Mouse (Mus musculus): ENCODE results near the gene Dgki. TPM values are rescaled to one million over a fixed set of nuclear protein-coding genes. Genes with fewer than 3 reads are reported as not detected.

The Dgki gene
- polyA plus RNA-seq, 1 experiment from 2014 or later: 7.0 TPM

GRCm38 (mm10) chr6:37072401-37073016 lies 227.5 kb downstream of the Dgki start:
- Histone ChIP-seq H3K9me3 (no peaks in the 10 kb centered on the region), H3K4me1 (replicated peaks) (no peaks in the 10 kb centered on the region), H3K4me3 (no peak overlapping the region), H3K27ac (replicated peaks) (no peak overlapping the region), H3K9ac (no peak overlapping the region), H3K27me3 (no peaks in the 10 kb centered on the region), H3K36me3 (no peaks in the 10 kb centered on the region), H3K4me2 (no peak overlapping the region)
- no peak for ATAC-seq (ENCODE audit: low FRiP score, low read depth)
- WGBS: 80% methylated on average over 9 of the region's 9 CpGs

GRCm38 (mm10) chr6:37069836-37070600 lies 230.0 kb downstream of the Dgki start:
- H3K9ac ChIP-seq: no peak overlapping the region
- no peaks in the 10 kb centered on the region for H3K9me3 ChIP-seq
- no peaks in the 10 kb centered on the region for H3K36me3 ChIP-seq
- no peaks in the 10 kb centered on the region for H3K27me3 ChIP-seq
- WGBS: 72% methylated on average over 14 of the region's 14 CpGs
- ATAC-seq (ENCODE audit: low FRiP score, low read depth): no peak
- no peak overlapping the region for H3K4me2 ChIP-seq
- no peak overlapping the region for H3K4me3 ChIP-seq
- no peak overlapping the region for H3K27ac ChIP-seq (replicated peaks)
- no peaks in the 10 kb centered on the region for H3K4me1 ChIP-seq (replicated peaks)

GRCm38 (mm10) chr6:37068737-37069136 lies 231.2 kb downstream of the Dgki start:
- Histone ChIP-seq H3K27ac (replicated peaks) (no peak overlapping the region), H3K9ac (no peak overlapping the region), H3K4me1 (replicated peaks) (0 out of 2 replicates have a peak, but pooled peaks cover 3% of the 10 kb centered on the region), H3K27me3 (no peaks in the 10 kb centered on the region), H3K4me2 (no peak overlapping the region), H3K9me3 (no peaks in the 10 kb centered on the region), H3K4me3 (no peak overlapping the region), H3K36me3 (no peaks in the 10 kb centered on the region)
- ATAC-seq (ENCODE audit: low FRiP score, low read depth): no peak
- WGBS: 82% methylated on average over 6 of the region's 6 CpGs

GRCm38 (mm10) chr6:37067357-37067756 lies 232.6 kb downstream of the Dgki start:
- 34% methylated on average over 1 of the region's 1 CpGs for whole genome bisulfite sequencing
- no peak for ATAC-seq (ENCODE audit: low FRiP score, low read depth)
- Histone ChIP-seq H3K36me3 (0 out of 2 replicates have a peak, but pooled peaks cover 4% of the 10 kb centered on the region), H3K4me2 (no peak overlapping the region), H3K27me3 (no peaks in the 10 kb centered on the region), H3K27ac (replicated peaks) (no peak overlapping the region), H3K4me3 (no peak overlapping the region), H3K9ac (no peak overlapping the region), H3K4me1 (replicated peaks) (0 out of 2 replicates have a peak, but pooled peaks cover 3% of the 10 kb centered on the region), H3K9me3 (no peaks in the 10 kb centered on the region)

DNA sequence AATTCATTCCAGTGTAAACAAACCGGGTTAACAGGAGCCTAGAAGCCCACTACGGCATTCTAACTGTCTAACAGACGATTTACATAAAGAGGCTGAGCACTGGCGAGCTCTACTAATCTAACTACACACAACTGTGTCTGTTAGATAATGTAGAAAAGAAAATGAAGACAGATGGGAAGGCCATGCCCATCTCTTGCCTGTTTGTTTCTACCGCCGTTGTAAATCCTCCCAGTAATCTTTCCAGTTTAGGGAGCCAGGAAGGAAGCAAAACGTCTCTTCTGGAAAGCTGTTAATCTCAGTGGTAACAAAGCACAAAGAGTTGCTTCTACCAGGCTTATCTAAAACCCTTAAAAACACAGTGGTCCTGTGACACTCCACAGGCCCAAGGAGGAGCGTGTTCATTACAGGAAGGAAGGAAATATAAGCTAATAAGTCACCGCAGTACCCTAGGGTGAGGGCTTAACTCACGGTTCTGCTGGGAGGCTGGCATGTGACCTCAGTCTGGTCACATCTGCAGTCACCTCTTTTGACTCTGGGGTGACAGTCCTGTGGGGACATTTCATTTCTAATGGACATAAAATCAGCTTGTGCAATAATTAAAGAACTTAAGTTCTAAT lies 235.7 kb downstream of the Dgki start:
- H3K36me3 ChIP-seq: 0 out of 2 replicates have a peak, but pooled peaks cover 4% of the 10 kb centered on the region
- H3K27ac ChIP-seq (replicated peaks): no peak overlapping the region
- H3K4me1 ChIP-seq (replicated peaks): 0 out of 2 replicates have a peak, but pooled peaks cover 3% of the 10 kb centered on the region
- no peak overlapping the region for H3K4me3 ChIP-seq
- 56% methylated on average over 10 of the region's 10 CpGs for WGBS
- ATAC-seq (ENCODE audit: low FRiP score, low read depth): no peak
- no peak overlapping the region for H3K9ac ChIP-seq
- H3K4me2 ChIP-seq: no peak overlapping the region
- H3K9me3 ChIP-seq: no peaks in the 10 kb centered on the region
- no peaks in the 10 kb centered on the region for H3K27me3 ChIP-seq

DNA sequence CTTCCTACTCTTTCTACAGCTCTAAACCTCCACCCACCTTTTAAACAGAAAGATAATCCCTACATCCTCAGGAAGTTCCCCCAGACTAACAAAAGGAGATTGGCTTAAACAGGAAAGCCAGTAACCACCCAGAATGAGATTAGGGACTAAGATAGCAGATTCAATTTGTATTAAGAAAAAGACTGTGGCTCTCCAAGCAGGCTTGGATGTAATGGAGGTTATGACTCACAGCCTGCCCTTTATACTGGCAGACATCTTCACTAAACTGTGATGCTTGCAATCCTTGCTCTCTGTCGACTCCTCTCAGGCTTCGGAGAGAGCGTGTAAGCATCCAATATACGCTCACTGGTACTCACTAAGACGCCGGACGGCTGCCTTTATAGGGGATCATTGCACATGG lies 236.7 kb downstream of the Dgki start:
- Histone ChIP-seq H3K27me3 (no peaks in the 10 kb centered on the region), H3K9ac (no peak overlapping the region), H3K36me3 (0 out of 2 replicates have a peak, but pooled peaks cover 4% of the 10 kb centered on the region), H3K9me3 (no peaks in the 10 kb centered on the region), H3K4me3 (no peak overlapping the region), H3K27ac (replicated peaks) (no peak overlapping the region), H3K4me1 (replicated peaks) (0 out of 2 replicates have a peak, but pooled peaks cover 3% of the 10 kb centered on the region), H3K4me2 (no peak overlapping the region)
- 96% methylated on average over 7 of the region's 7 CpGs for WGBS
- ATAC-seq (ENCODE audit: low FRiP score, low read depth): no peak

DNA sequence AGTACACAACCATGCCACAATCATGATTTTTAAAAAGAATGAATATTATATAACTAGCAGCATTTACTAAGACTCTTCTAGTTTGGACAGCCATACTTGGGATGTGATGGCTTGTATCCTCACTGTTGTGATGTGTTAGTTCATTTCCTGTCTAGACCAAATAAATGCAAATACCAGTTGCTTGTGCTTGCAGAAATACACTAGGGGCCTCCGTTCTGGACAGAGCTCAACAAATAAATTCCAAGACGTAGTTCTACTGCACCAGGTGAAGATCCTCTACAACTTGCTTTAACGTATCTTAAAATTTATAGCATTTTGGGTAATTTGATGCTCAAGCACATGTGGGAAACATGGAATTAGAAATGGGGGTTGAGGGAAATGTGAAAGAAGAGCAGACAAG lies 239.9 kb downstream of the Dgki start:
- ATAC-seq (ENCODE audit: low FRiP score, low read depth): no peak
- WGBS: 87% methylated on average over 3 of the region's 3 CpGs
- Histone ChIP-seq H3K4me1 (replicated peaks) (0 out of 2 replicates have a peak, but pooled peaks cover 3% of the 10 kb centered on the region), H3K27me3 (no peaks in the 10 kb centered on the region), H3K9ac (no peak overlapping the region), H3K9me3 (no peaks in the 10 kb centered on the region), H3K27ac (replicated peaks) (no peak overlapping the region), H3K4me2 (no peak overlapping the region), H3K36me3 (0 out of 2 replicates have a peak, but pooled peaks cover 4% of the 10 kb centered on the region), H3K4me3 (no peak overlapping the region)

GRCm38 (mm10) chr6:37057957-37058356 lies 242.0 kb downstream of the Dgki start:
- no peaks in the 10 kb centered on the region for H3K9me3 ChIP-seq
- 0 out of 2 replicates have a peak, but pooled peaks cover 4% of the 10 kb centered on the region for H3K36me3 ChIP-seq
- H3K4me1 ChIP-seq (replicated peaks): no peaks in the 10 kb centered on the region
- WGBS: 93% methylated on average over 9 of the region's 9 CpGs
- no peak overlapping the region for H3K4me2 ChIP-seq
- ATAC-seq (ENCODE audit: low FRiP score, low read depth): no peak
- no peak overlapping the region for H3K4me3 ChIP-seq
- H3K27me3 ChIP-seq: no peaks in the 10 kb centered on the region
- H3K27ac ChIP-seq (replicated peaks): no peak overlapping the region
- no peak overlapping the region for H3K9ac ChIP-seq

DNA sequence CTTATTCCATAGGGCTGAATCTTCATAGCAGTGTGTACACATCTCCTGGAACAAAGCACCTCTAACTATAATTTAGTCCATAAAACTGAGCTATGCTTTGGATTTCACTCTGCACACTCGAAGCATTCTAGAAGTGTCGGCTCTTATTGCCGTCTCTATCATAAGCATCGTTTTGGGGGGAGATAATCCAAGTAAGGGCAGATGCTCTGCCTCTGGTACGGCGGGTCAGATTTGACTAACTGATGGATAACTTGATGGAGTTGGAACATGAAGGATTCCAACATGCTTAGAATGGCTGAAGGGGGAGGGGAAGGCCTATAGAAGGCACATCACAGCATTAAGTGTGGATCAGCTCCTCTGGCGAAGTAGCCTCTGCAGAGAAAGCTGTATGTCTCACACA lies 242.4 kb downstream of the Dgki start:
- H3K9ac ChIP-seq: no peak overlapping the region
- no peak overlapping the region for H3K27ac ChIP-seq (replicated peaks)
- H3K4me3 ChIP-seq: no peak overlapping the region
- H3K9me3 ChIP-seq: no peaks in the 10 kb centered on the region
- 97% methylated on average over 7 of the region's 7 CpGs for WGBS
- ATAC-seq (ENCODE audit: low FRiP score, low read depth): no peak
- H3K36me3 ChIP-seq: 0 out of 2 replicates have a peak, but pooled peaks cover 1% of the 10 kb centered on the region
- H3K4me1 ChIP-seq (replicated peaks): no peaks in the 10 kb centered on the region
- no peak overlapping the region for H3K4me2 ChIP-seq
- no peaks in the 10 kb centered on the region for H3K27me3 ChIP-seq

DNA sequence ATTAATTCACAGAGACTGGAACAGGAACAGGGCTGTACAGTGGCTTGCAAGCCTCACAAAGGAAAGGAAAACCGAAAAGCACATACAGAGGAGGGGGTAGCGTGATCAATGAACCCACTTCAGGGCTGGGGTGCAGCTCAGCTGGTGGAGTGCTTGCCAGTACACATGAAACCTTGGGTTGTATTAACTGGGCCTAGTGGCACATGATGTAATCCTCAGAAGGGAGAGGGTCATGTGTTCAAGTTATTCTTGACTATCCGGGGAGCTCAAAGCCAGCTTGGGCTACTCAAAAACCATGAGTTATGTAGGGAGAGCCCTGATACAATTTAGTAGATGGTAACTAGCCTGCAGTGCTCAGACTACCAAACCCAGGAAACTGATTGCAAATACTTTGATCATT lies 244.3 kb downstream of the Dgki start:
- no peaks in the 10 kb centered on the region for H3K36me3 ChIP-seq
- no peaks in the 10 kb centered on the region for H3K27me3 ChIP-seq
- no peak overlapping the region for H3K27ac ChIP-seq (replicated peaks)
- 92% methylated on average over 3 of the region's 3 CpGs for WGBS
- ATAC-seq (ENCODE audit: low FRiP score, low read depth): no peak
- H3K4me1 ChIP-seq (replicated peaks): no peaks in the 10 kb centered on the region
- H3K9ac ChIP-seq: no peak overlapping the region
- no peak overlapping the region for H3K4me3 ChIP-seq
- H3K9me3 ChIP-seq: no peaks in the 10 kb centered on the region
- no peak overlapping the region for H3K4me2 ChIP-seq

DNA sequence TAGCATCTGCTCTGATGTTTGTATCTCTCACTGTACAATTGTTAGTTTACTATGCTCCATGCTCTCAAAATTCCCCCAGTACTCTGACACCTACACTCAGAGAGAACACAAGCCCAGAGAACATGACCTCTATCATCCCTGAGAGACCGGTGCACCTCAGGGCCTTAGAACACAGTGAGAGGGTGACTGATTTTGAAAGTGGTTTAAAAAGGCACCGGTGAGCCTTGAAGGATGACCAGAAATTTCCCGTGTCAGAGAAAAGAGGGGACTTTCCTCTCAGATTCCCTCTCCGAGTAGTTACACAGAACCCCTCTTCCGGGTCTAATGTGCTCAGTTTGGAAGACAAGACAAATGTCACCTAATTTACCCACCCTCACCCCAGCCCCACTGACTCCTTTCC lies 244.9 kb downstream of the Dgki start:
- Histone ChIP-seq H3K4me1 (replicated peaks) (no peaks in the 10 kb centered on the region), H3K36me3 (no peaks in the 10 kb centered on the region), H3K27me3 (no peaks in the 10 kb centered on the region), H3K9me3 (no peaks in the 10 kb centered on the region), H3K9ac (no peak overlapping the region), H3K27ac (replicated peaks) (no peak overlapping the region), H3K4me2 (no peak overlapping the region), H3K4me3 (no peak overlapping the region)
- no peak for ATAC-seq (ENCODE audit: low FRiP score, low read depth)
- WGBS: 88% methylated on average over 5 of the region's 5 CpGs

DNA sequence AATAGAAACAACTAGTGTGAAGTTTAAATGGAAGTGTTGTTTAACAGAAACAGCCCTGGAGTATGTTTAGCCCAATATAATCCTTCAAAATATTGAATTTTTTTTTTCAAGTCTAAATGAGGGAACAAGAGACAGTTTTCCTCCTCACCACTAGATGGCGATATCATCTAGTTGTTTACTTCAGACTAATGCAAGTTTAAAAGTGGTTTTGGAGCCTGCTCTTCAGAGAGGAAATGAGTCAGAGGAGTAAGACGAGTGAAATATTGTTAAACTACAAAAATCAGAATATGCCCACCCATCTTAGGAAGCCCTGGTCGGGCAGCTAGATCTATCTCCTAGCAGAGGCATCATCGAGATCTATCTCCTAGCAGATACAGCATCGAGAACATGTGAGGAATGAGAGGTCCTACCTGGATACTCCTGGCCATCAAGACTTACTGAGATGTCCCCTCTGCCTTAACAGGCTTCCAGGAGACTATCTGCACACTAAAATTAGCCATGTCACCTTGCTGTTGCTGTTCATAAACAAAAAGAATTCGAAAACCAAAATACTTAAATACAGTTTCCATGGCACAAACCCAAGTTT lies 245.5 kb downstream of the Dgki start:
- 51% methylated on average over 6 of the region's 6 CpGs for WGBS
- no peak for ATAC-seq (ENCODE audit: low FRiP score, low read depth)
- no peaks in the 10 kb centered on the region for H3K27me3 ChIP-seq

More for the DNA sequence above, 245.5 kb downstream of the Dgki start:
- no peaks in the 10 kb centered on the region for H3K4me1 ChIP-seq (replicated peaks)
- no peak overlapping the region for H3K27ac ChIP-seq (replicated peaks)
- no peaks in the 10 kb centered on the region for H3K36me3 ChIP-seq
- no peak overlapping the region for H3K4me2 ChIP-seq
- H3K9me3 ChIP-seq: no peaks in the 10 kb centered on the region
- H3K9ac ChIP-seq: no peak overlapping the region
- H3K4me3 ChIP-seq: no peak overlapping the region

Data from hindbrain, embryonic 15.5 days (tissue).